Mouse (Mus musculus) heart, postnatal 14 days (tissue): Measurements from ENCODE around the gene Amdhd1. TPM values are rescaled to one million over a fixed set of nuclear protein-coding genes. Genes with fewer than 3 reads are reported as not detected.

Experiments
- DNase-seq, 2 experiments: peaks; one replicate each; pipeline ENCODE4 v3.0.0; 2021 to 2022
- intact Hi-C: fragments of 180-260 bp; cut with DNase I; formaldehyde crosslinking; loops from one replicate; pipeline ENCODE4 v1.15.1; 2025
- total RNA-seq, 2 experiments: library from RNA; stranded (reverse); gene quantifications; 2 replicates each; pipeline ENCODE4 v1.2.3; 2021

The Amdhd1 gene
- total RNA-seq, 2 experiments from 2014 or later: not detected

DNA sequence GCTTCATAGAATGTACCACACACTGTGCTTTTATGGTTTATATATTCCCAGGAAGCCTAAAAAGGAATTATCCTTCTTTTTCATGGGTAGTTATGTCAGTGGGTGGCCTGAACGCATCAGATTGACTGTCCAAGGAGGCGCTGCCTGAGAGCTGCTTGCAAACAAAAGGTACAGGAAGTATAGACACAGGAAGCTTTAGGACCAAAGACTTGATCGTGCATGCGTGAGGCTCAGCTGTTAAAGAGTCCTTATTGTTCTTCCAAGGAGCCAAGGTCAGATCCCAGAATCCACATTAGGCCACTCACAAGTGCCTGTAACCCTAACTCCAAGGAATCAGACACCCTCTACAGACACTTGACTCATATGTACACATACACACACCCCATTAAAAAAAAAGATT is 2.5 kb upstream of the Amdhd1 start:
- no peak for DNase-seq
- intact Hi-C loops: loop anchor here (10.0 kb wide), 1 partner anchor 498 kb away; no protein-coding TSS in a partner anchor

DNA sequence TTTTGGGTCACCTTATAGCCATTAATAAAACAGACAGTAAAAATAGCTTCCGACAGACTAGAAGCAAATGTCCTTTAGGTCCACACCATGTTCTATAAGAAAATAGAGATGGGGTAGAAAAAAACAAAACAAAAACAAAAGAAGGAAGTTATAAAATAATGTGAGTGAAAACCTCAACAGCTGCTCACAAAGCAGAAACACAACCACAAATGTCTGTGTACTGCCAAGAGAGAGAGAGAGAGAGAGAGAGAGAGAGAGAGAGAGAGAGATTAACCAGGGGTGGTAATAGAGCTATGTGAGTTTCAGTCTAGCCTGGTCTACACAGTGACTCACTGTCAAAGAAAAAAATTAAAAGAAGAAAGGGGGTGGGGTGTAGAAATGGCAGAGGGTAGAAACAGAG is 1.8 kb upstream of the Amdhd1 start:
- no peak for DNase-seq
- intact Hi-C loops: loop anchor here (10.0 kb wide), 1 partner anchor 497 kb away; no protein-coding TSS in a partner anchor

GRCm38 (mm10) chr10:93540431-93541210 is 788 bp upstream of the Amdhd1 start, which contains the start of gene Ccdc38:
TSS of gene Ccdc38 (plus strand) at chr10:93540632.
- DNase-seq: no peak
- intact Hi-C loops: loop anchor here (10.0 kb wide), 1 partner anchor 496 kb away; no protein-coding TSS in a partner anchor

DNA sequence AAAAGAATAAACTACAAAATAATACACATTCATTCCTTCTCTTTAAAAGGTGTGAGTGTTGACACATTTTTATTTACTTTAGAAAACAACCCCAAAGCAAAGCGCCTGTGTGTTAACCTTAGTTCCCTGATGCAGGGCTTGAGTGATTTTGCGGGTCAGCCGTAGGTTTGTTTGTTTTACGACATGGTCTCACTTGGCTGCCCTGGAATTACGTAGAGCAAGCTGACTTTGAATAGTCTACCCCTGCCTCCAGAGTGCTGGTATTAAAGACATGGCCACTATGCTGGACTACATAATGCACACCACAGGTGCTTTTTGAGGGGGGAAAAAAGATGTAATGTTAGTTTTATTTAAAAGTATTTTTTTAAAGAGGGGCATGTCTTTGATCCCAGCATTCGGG is 1.0 kb downstream of the Amdhd1 start:
- no peak for DNase-seq
- intact Hi-C loops: no loop called here

DNA sequence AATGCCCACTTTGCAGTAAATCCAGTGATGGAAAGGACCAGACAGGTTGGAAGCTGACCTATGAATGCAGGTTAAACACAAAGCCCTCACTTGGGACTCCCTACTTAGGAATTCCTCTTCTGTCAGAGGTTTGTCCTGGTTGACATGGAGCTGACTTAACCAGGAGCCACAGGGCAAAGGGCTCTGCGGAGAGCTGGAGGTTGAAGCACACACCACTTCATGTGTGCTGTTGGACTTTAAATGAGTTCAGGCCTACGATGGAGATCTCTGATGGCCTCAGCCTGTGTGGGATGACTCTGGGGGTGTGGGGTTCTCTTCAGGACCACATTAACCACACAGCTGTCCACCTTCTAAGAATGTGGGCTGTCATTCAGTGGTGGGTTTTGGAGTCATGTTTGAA is 1.5 kb downstream of the Amdhd1 start:
- no peak for DNase-seq
- intact Hi-C loops: no loop called here

- intact Hi-C loops: no loop called here
- DNase-seq: no peak
Observed at GRCm38 (mm10) chr10:93525329-93525728, 14.5 kb downstream of the Amdhd1 start.

GRCm38 (mm10) chr10:93520994-93521393 is 18.8 kb downstream of the Amdhd1 start:
- no peak for DNase-seq
- intact Hi-C loops: no loop called here

- intact Hi-C loops: no loop called here
- no peak for DNase-seq
Observed at GRCm38 (mm10) chr10:93519756-93520155, 20.1 kb downstream of the Amdhd1 start.

GRCm38 (mm10) chr10:93519159-93519558 is 20.7 kb downstream of the Amdhd1 start:
- intact Hi-C loops: no loop called here
- DNase-seq: no peak

DNA sequence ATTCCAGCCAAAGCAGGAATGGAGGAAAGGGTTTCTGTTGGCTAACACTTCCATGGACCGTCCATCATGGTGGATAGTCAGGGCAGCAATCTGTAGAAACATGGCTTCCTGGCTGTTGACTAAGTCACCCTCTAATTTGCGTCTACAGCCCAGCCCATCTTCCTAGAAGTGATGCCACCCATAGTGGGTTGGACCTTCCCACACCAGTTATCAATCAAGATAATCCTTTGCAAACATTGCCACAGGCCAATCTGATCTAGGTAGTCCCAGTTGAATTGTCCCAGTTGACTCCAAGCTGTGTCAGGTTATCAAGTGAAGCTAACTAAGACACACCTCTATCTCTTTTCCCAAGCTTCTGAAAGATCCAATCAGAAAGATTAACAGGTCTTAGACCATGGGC is 21.2 kb downstream of the Amdhd1 start:
- intact Hi-C loops: no loop called here
- DNase-seq: no peak

GRCm38 (mm10) chr10:93518186-93518585 is 21.6 kb downstream of the Amdhd1 start:
- DNase-seq: no peak
- intact Hi-C loops: no loop called here

GRCm38 (mm10) chr10:93517754-93518153 is 22.1 kb downstream of the Amdhd1 start:
- intact Hi-C loops: no loop called here
- no peak for DNase-seq

GRCm38 (mm10) chr10:93515927-93516326 is 23.9 kb downstream of the Amdhd1 start:
- intact Hi-C loops: no loop called here
- no peak for DNase-seq

DNA sequence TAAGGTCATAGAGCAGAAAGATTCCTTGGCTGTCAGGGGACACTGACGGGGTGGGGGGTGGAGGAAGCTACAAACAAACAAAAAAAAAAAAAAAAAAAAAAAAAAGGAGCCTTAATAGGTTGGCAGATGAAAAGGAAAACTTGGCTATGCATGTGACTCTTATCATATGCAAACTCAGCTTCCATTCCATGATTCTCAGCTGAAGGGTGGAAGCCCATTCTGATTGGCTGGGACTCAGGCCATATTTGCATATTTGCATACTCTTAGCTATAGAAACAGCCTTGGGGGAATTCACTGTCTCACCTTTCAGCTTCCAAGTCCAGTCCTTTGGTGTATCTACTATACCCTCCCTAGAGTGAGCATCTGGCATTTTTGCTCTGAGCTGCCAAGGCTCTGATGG is 24.4 kb downstream of the Amdhd1 start:
- intact Hi-C loops: no loop called here
- DNase-seq: no peak

DNA sequence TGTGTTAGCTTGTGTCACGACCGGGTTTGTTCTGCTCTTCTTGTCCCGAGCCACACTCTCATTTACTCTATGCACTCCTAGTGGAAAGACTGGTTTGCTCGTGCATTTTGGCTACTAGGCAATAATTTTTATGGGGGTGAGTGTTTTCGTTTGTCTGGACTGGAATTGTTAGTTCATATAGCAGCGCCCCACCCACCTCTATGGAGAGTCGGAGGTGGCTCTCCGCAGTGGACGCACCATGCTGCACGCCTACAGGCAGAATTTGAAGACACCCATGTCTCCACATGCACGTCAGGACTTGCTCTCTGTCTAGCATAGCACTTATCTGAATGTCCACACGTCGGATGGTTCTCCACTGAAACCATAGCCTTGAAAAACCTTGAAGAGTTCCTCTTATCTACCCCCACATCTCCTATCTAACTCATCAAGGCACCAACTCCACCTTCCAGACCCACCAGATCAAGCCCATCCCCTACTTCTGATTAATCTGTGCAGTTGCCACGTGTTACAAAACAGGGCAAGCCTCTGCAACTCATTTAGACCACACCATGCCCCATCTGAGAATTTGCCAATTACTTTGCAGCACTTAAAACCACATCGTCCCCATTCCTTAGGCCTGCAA is 30.2 kb downstream of the Amdhd1 start:
- no peak for DNase-seq
- intact Hi-C loops: no loop called here

DNA sequence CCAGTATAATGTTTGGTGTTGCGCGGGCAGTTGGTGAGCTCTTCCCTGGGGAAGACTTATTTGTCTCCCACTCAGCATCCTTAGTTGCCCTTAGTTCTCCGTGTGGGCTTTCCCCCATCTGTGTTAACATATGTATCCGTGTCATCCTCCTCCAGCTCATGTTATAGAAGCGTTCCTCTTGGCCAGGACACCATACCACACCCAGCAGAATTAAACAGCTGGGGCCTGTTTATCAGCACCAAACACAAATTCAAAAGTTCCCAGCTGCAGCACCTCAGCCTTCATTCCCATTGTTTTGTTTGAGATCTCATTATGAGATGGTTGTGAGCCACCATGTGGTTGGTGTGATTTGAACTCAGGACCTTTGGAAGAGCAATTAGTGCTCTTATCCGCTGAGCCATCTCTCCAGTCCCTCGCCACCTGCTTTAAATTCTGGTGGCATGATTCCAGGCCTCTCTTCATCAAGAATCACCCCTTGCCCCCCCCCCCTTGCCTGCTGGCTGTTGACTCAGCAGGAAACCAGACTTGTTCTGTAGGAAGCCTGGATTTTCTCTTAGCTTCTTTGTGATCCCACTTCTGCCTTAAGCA is 31.4 kb downstream of the Amdhd1 start:
- DNase-seq: no peak
- intact Hi-C loops: no loop called here

- intact Hi-C loops: no loop called here
- DNase-seq: no peak
Observed at GRCm38 (mm10) chr10:93501346-93501745, 38.5 kb downstream of the Amdhd1 start.

DNA sequence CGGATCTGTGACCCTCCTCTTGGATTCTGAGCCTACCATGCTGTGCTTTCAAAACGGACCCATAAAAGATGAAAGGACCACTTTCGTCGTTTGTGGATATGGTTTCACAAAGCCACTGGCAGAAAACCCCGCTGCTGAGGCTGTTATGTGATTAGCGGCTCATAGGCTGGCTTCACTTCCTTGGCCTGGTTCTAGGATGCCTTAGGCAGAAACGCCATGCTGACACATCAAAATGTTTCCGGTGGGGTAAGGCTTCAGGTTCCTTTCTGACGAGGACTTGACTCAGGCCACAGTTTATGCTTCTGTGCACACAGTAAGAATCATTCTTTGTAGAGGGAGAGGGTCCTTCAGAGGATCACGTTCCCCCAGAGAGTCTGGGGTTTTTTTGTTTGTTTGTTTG is 39.0 kb downstream of the Amdhd1 start:
- intact Hi-C loops: no loop called here

DNA sequence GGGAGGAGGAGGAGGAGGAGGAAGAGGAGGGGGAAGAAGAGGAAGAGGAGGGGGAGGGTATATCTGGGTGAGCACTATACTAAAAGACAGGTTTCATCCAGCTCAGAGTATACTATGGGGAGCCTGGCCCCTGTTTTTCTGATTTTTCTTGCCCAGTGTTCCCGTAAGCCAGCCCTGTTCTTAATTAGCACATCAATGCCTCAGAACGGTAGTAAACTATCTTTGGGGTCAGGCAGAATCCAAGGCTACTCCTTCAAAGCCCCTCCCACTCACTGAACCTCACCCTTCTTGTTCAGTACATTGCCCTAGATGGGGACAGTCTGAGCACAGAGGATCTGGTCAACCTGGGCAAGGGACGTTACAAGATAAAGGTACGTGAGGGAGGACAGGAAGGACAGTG is 49.4 kb downstream of the Amdhd1 start:
- intact Hi-C loops: no loop called here
- no peak for DNase-seq

More for the DNA sequence above, 39.0 kb downstream of the Amdhd1 start:
- no peak for DNase-seq

GRCm38 (mm10) chr10:93488828-93489226 is 51.0 kb downstream of the Amdhd1 start:
- DNase-seq: no peak
- intact Hi-C loops: no loop called here

GRCm38 (mm10) chr10:93488066-93488827 is 51.6 kb downstream of the Amdhd1 start, which contains the start of gene Hal:
TSS of gene Hal (plus strand) at chr10:93488768.
- DNase-seq: no peak
- intact Hi-C loops: no loop called here
